Mouse (Mus musculus): ENCODE results near the gene Pgm2l1. TPM values are rescaled to one million over a fixed set of nuclear protein-coding genes. Genes with fewer than 3 reads are reported as not detected.
"Not testable (repeated sequence)": the region's sequence is repeated elsewhere in the genome, so short reads cannot be mapped to it uniquely, and the experiment has no call there.

Gene Pgm2l1
- polyA plus RNA-seq, 1 experiment from 2014 or later = 0.76 TPM

- peak; percentile 62 for TF ChIP-seq CTCF (IDR thresholded peaks at IDR 0.05)
- CTCF ChIA-PET = interaction anchor here (1.0 to 2.9 kb wide), 5 partner anchors 9 to 274 kb away, joined by 3 to 10 read pairs (median 3); no protein-coding TSS in a partner anchor
- no peak for ATAC-seq
- in situ Hi-C loops (cut with MboI; ENCODE audit: low pct_unique_long_range_greater_than_20kb) = no loop called here
- DNase-seq (ENCODE audit: low read depth, low spot score) = no peak
- POLR2A ChIA-PET = interaction anchor here (1.5 kb wide), 1 partner anchor 10 kb away, joined by 5 read pairs; no protein-coding TSS in a partner anchor
- H3K27me3 ChIP-seq = peaks cover 4% of the 10 kb centered on the region
Observed at GRCm38 (mm10) chr7:100262350-100262749, 35.2 kb downstream of the Pgm2l1 start.

GRCm38 (mm10) chr7:100264934-100265333, 37.7 kb downstream of the Pgm2l1 start:
- DNase-seq (ENCODE audit: low read depth, low spot score); H3K27me3 ChIP-seq; in situ Hi-C loops (cut with MboI; ENCODE audit: low pct_unique_long_range_greater_than_20kb); POLR2A ChIA-PET; ATAC-seq: not testable (repeated sequence)
- CTCF ChIA-PET = interaction anchor here (2.1 kb wide), 1 partner anchor 12 kb away, joined by 7 read pairs; no protein-coding TSS in a partner anchor

- ChIA-PET CTCF (interaction anchor here (0.9 kb wide), 1 partner anchor 12 kb away, joined by 3 read pairs; no protein-coding TSS in a partner anchor), POLR2A (no interaction called here)
- ATAC-seq (no peak), DNase-seq (ENCODE audit: low read depth, low spot score) (no peak)
- TF ChIP-seq CTCF (IDR thresholded peaks at IDR 0.05) = no peak
- in situ Hi-C loops (cut with MboI; ENCODE audit: low pct_unique_long_range_greater_than_20kb) = no loop called here
- H3K27me3 ChIP-seq = peaks cover 15% of the 10 kb centered on the region
Observed at GRCm38 (mm10) chr7:100272369-100272768, 45.2 kb downstream of the Pgm2l1 start.

DNA sequence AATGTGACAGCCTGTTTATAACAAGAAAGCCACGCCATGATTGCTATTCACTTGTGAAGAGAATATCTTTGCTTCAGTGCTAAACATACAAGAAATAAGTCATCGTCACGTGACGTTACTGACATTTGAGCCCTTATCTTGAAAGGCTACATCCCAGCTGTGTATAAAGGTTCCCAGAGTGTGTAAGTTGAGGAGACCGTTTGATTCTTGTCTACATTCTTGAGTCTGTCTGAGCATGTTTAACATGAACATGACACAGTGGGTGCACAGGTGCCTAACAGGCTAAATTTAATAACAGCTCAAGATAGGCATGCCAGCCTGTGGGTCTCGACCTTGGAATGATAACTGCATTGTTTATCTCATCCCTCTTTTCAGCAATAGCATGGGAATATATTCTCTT, 47.3 kb downstream of the Pgm2l1 start:
- CTCF ChIA-PET = interaction anchor here (0.9 to 2.7 kb wide), 3 partner anchors 8 to 18 kb away, joined by 3 to 8 read pairs (median 4); no protein-coding TSS in a partner anchor

GRCm38 (mm10) chr7:100276397-100276796, 49.2 kb downstream of the Pgm2l1 start:
- ChIA-PET POLR2A (no interaction called here), CTCF (interaction anchor here (0.7 to 2.7 kb wide), 13 partner anchors 10 to 262 kb away, joined by 3 to 8 read pairs (median 3); no protein-coding TSS in a partner anchor)
- no peak for ATAC-seq
- DNase-seq (ENCODE audit: low read depth, low spot score) = no peak
- in situ Hi-C loops (cut with MboI; ENCODE audit: low pct_unique_long_range_greater_than_20kb) = loop anchor here (5.0 kb wide), 1 partner anchor 116 kb away; no protein-coding TSS in a partner anchor
- peaks cover 20% of the 10 kb centered on the region for H3K27me3 ChIP-seq
- TF ChIP-seq CTCF (IDR thresholded peaks at IDR 0.05) = peak; percentile 63

More for the DNA sequence above, 47.3 kb downstream of the Pgm2l1 start:
- TF ChIP-seq CTCF (IDR thresholded peaks at IDR 0.05) = no peak
- peaks cover 20% of the 10 kb centered on the region for H3K27me3 ChIP-seq
- DNase-seq (ENCODE audit: low read depth, low spot score) (no peak), ATAC-seq (no peak)
- in situ Hi-C loops (cut with MboI; ENCODE audit: low pct_unique_long_range_greater_than_20kb) = no loop called here
- POLR2A ChIA-PET = no interaction called here

GRCm38 (mm10) chr7:100279803-100280202, 52.6 kb downstream of the Pgm2l1 start:
- ChIA-PET POLR2A (interaction anchor here (1.1 kb wide), 1 partner anchor 38 kb away, joined by 4 read pairs; no protein-coding TSS in a partner anchor), CTCF (interaction anchor here (0.9 to 1.4 kb wide), 7 partner anchors 19 to 146 kb away, joined by 3 to 5 read pairs (median 3); no protein-coding TSS in a partner anchor)
- peaks cover 8% of the 10 kb centered on the region for H3K27me3 ChIP-seq
- no peak for ATAC-seq
- in situ Hi-C loops (cut with MboI; ENCODE audit: low pct_unique_long_range_greater_than_20kb) = loop anchor here (5.0 kb wide), 2 partner anchors 37 to 112 kb away; no protein-coding TSS in a partner anchor
- no peak for DNase-seq (ENCODE audit: low read depth, low spot score)
- TF ChIP-seq CTCF (IDR thresholded peaks at IDR 0.05) = peak; percentile 76

GRCm38 (mm10) chr7:100281596-100281995, 54.4 kb downstream of the Pgm2l1 start:
- H3K27me3 ChIP-seq = peaks cover 8% of the 10 kb centered on the region
- no peak for TF ChIP-seq CTCF (IDR thresholded peaks at IDR 0.05)
- DNase-seq (ENCODE audit: low read depth, low spot score) (no peak), ATAC-seq (no peak)
- POLR2A ChIA-PET = interaction anchor here (0.6 kb wide), 1 partner anchor 111 kb away, joined by 3 read pairs; no protein-coding TSS in a partner anchor
- CTCF ChIA-PET = no interaction called here
- in situ Hi-C loops (cut with MboI; ENCODE audit: low pct_unique_long_range_greater_than_20kb) = loop anchor here (5.0 kb wide), 1 partner anchor 36 kb away; no protein-coding TSS in a partner anchor

DNA sequence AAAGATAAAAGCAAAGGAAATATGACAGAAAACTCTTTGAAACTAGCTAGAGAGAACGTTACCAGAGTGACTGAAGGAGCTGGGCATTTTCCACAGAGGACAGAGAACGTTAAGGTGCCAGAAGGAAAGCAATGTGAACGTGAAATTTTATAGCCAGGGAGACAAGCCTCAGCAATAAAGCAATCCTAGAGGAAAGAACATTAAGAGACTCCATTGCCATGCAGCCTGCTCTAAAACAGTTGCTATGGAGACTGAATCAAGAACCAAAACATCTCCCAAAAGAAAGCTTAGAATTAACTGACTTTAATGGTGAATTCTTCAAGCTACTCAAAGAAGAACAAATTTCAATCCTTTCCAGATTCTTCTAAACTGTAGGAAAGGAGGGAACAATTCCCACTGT, 56.1 kb downstream of the Pgm2l1 start:
- ATAC-seq (no peak), DNase-seq (ENCODE audit: low read depth, low spot score) (no peak)
- no peaks in the 10 kb centered on the region for H3K27me3 ChIP-seq
- ChIA-PET CTCF (interaction anchor here (0.7 kb wide), 1 partner anchor 9 kb away, joined by 4 read pairs; no protein-coding TSS in a partner anchor), POLR2A (no interaction called here)
- in situ Hi-C loops (cut with MboI; ENCODE audit: low pct_unique_long_range_greater_than_20kb) = loop anchor here (5.0 kb wide), 1 partner anchor 34 kb away; no protein-coding TSS in a partner anchor
- no peak for TF ChIP-seq CTCF (IDR thresholded peaks at IDR 0.05)

- no peak for DNase-seq (ENCODE audit: low read depth, low spot score)
- ChIA-PET CTCF (no interaction called here), POLR2A (no interaction called here)
- ATAC-seq = no peak
- peak; percentile 43 for TF ChIP-seq CTCF (IDR thresholded peaks at IDR 0.05)
- in situ Hi-C loops (cut with MboI; ENCODE audit: low pct_unique_long_range_greater_than_20kb) = no loop called here
- no peaks in the 10 kb centered on the region for H3K27me3 ChIP-seq
Observed at GRCm38 (mm10) chr7:100285383-100285782, 58.2 kb downstream of the Pgm2l1 start, which contains the start of gene P4ha3. P4ha3 (plus strand) TSS chr7:100285520.

- H3K27me3 ChIP-seq = no peaks in the 10 kb centered on the region
- CTCF ChIA-PET = interaction anchor here (1.1 to 1.6 kb wide), 3 partner anchors 10 to 38 kb away, joined by 3 read pairs; no protein-coding TSS in a partner anchor
- DNase-seq (ENCODE audit: low read depth, low spot score) (peak; percentile 66), ATAC-seq (peak; percentile 71)
- POLR2A ChIA-PET = no interaction called here
- in situ Hi-C loops (cut with MboI; ENCODE audit: low pct_unique_long_range_greater_than_20kb) = no loop called here
- no peak for TF ChIP-seq CTCF (IDR thresholded peaks at IDR 0.05)
Observed at GRCm38 (mm10) chr7:100287748-100288578, 60.8 kb downstream of the Pgm2l1 start.

All from Patski (cell line).